Mouse (Mus musculus) MN1 (cell line): ENCODE results near the gene B4gat1.

Experiments used
- DNase-seq: peaks from one replicate; pipeline ENCODE4 v3.0.0-alpha.2; 2016; ENCODE audit warnings: low spot score

The B4gat1 gene

DNA sequence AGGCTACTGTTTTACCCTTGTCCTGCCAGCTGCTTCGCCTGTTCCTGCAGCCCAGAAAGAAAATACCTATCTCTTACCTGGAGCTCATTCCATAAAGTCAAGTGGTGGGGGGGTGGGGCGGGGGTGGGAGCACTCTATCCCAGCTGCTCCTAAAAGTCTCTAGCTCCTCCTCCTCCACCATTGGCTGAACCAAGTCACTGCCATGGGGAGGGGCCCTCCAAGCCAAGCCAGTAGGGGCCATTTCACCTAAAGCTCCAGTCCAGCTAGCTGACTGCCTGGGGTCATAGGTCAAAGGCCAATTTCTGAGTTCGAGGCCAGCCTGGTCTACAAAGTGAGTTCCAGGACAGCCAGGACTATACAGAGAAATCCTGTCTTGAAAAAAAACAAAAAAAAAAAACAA, 5.9 kb upstream of the B4gat1 start:
- no peak for DNase-seq

DNA sequence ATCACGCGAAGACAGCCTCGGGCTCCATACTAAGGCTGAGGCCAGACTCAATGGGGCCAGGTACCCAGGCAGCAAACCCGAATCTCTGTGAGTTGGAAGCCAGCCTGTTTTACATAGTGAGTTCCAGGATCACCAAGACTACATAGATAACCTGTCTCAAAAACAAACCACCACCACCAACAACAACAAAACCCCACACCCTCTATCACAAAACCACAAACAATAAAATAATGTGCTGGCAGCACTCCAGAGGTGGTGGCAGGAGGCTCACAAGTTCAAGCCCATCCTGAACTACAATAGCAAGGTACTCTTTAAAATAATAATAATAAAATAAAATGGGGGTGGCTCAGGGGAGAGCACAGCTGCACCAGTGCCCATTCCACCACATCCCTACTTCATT, 2.0 kb upstream of the B4gat1 start:
- no peak for DNase-seq

DNA sequence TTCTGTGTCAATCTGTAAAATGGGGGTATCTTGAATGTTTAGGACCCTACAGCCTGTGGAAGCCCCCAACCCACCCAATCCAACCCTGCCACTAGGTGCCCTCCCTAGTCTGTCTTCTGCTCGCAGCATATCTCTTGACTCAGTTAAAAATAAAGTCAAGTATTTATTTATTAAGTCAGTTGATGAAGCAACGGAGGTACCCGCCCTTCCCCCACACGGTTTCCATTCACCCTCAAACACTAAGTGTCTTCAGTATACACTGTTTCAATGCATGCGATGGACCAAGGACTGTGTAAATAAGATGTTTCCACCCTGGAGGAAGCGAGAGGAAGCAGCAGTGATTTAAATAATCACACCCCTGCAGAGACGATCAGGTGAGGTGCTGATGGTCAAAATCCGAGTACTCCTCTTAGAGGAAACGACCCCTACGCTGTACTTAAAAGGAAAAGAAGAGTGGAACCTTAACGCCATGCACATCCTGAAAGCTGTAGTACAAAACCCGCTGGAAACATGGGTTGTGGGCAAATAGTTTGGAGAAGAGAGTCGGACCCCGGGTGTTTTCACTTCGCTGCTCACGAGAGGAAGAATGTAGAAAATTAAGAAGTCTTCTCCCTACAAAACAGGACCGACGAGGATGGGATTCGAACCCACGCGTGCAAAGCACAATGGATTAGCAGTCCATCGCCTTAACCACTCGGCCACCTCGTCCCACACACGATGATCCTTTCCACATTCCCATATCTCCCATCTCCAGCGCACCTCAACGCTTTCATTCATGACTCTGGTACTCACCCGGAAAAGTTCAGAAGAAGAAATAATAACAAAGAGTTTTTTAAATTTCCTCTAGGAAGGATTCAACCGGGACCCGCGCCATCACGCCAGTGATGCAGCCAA, 701 bp upstream of the B4gat1 start:
- DNase-seq: peak; percentile 87

DNA sequence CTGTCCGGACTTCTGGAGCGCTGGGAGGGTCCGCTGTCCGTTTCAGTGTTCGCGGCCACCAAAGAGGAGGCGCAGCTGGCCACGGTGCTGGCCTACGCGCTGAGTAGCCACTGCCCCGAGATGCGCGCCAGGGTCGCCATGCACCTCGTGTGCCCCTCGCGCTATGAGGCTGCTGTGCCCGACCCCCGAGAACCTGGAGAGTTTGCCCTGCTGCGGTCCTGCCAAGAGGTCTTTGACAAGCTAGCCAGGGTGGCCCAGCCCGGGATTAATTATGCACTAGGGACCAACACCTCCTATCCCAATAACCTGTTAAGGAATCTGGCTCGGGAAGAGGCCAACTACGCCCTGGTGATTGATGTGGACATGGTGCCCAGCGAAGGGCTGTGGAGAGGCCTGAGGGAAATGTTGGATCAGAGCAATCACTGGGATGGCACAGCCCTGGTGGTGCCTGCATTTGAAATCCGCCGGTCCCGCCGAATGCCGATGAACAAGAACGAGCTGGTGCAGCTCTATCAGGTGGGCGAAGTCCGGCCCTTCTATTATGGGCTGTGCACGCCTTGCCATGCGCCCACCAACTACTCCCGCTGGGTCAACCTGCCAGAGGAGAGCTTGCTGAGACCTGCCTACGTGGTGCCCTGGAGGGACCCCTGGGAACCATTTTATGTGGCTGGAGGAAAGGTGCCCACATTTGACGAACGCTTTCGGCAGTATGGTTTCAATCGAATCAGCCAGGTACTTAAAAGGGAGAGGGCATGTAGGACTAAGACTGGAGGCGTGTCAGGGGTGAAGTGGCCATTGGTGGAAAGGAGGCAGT, 882 bp downstream of the B4gat1 start:
- peak; percentile 31 for DNase-seq

DNA sequence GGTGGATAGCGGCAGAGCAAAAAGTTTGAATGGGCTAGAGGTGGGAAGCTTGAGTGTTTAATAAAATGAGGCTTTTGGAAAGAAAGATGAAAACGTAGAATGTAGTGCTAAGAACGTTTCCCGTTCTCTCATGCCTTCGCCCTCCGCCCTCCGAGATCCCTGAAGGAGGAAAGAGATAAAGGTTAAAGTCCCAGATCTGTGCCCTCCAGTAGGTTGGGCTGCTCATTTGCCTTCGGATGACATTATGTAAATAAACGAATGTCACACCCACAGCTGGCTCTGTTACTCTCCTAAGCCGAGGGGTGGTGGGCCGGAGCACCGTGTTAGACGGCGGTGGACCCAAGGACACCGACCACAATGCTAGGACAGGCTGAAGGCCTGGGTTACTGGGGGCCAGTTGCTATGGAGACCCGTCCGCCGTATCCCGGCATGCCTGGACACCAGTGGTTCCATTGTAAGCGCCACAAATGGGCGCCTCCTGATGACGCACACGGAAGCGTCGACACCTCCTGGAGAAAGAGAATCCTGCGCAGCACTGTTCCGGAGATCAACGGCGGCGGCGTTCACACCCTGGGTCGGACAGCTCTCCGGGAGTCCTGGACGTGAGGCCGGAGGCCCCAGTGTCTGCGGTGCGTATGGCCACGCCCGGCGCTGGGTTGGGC, 2.4 kb downstream of the B4gat1 start, which contains the start of gene Brms1:
Gene Brms1, plus strand, starts transcription at position 493 of the 662 bp plus-strand sequence.
- DNase-seq: peak; percentile 95

DNA sequence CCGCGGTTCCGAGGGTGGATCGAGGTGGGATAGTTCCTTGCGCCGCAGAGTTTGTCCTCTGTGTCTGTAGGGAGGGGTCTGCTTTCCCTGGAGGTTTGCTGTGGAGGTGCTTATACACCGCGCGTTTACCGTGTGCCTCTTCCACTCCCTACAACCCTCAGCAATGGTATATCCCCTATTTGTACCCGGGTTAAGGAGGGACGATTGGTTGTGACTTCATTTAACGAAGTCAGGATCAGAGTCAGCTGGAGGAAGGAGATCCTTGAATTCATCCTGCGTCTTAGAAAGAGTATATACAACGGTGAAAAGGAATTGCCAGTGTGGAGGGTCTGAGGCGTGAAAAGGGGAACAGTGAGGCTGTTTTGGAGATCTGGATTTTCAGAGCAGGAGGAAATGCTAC, 3.0 kb downstream of the B4gat1 start:
- DNase-seq: no peak

DNA sequence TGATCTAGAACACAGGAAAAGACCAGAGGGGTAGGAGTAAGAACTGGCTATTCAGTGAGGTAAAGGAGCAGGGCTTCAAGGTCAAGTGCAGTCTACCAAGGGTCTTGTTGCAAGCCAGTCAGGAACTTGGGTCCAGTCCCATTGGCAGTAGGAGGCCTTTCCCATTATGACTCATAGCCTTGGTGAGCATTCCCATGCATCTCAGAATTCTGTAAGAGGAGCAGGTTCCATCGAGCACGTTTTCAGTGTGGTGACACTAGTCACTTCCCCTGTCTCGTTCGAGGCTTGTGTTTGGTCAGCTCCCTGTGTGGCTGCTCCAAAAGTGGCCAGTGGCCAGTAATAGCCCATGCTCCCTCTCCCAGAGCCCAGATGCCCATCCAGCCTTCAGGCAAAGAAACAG, 6.9 kb downstream of the B4gat1 start:
- DNase-seq: no peak

DNA sequence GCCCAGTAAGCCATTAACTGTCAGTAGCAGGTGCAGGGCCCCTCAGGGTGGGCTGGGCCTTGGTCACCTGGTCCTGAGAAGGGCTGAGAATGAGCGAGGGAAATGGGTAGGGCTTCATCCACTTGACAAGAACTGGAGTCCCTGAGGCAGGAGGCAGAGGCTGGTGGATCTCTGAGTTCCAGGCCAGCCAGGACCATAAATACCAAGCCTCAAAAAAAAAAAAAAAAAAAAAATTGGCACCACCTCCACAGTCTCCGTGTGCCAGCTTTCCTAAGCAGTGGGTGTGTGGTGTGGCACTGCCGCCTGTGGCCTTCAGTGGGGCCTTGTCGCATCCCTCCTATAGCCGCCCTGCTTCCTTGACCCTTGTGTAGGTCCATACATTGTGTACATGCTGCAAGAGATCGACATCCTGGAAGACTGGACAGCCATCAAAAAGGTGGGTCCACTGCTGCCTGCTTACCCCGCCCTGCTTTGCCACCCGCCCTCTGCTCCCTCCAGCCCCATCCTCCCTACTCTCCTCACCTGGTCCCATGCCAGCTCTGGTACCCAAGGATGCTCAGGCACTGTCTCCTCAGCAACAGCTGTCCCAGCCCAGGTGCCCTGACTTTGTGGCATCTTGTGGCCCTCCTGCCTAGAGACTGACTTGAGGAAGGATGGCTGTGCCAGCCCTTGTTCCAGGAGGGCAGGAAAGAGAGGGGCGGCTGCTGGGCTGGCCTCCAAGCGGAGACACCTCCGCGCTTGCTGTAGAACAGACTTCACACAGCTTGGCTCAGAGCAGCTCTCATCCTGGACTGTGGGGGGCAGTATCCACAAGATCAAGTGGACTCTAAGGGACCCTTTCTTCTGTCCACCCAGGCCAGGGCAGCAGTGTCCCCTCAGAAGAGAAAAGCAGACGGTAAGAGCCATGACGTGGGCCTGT, 9.8 kb downstream of the B4gat1 start:
- DNase-seq: no peak

DNA sequence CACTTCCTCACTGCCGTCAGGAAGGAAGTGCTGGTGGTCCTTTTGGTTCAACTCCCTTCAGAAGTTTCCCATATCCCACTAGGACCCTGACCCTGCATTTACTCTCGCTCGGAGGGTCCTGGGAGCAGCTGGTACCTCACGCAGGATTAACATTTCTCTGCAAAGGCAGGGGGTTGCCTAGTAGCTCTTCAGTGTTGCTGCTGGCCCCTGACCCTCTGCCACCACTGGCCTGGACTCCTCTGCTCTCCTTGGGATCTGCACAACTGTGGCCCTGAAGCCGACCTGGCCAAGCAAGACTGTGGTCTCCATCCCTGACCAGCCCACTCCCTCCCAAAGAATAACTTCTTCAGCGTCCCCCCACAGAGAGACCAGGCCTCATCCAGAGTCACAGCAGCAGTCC, 10.7 kb downstream of the B4gat1 start:
- DNase-seq: no peak

DNA sequence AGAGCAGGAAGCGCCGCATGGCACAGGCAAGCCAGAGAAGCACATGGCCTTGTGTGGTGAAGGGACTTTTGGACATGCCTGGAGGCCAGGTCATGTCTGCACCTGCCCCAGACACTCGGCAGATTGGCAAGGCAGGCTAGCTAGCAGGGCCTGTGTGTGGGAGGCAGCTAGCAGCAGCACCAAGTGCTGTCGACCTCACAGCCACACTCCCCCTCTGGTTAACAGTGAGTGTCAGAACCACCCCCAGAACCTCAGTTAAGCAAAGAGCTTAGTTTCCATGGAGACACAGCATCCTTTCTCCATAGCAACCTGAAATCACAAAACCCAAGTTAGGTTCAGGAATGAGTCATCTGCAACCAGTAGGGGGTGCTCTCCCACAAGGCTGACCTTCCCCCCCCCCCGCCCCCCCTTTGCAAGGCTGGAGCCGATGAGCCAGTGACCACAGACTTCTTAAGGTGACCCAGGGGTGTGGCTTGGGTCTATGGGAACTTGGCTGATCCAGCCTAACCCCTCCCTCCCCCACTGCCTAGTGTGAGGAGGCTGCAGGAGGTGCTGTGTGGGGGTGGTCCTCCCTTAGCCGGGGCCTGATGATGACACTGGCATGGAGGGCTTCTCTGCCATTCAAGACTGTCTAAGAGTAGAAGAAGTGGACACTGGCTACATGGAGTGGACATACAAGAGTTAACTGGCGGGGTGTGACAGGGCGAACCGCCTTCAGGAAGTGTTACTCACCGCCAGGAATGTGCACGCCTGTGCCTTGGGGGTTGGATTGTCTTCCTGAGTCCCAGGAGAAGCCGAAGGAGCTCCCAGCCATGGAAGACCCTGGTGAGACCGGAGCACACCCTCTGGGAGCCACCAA, 11.7 kb downstream of the B4gat1 start, which contains the start of gene Rin1:
Gene Rin1, plus strand, starts transcription at position 435 of the 859 bp plus-strand sequence.
- peak; percentile 89 for DNase-seq

DNA sequence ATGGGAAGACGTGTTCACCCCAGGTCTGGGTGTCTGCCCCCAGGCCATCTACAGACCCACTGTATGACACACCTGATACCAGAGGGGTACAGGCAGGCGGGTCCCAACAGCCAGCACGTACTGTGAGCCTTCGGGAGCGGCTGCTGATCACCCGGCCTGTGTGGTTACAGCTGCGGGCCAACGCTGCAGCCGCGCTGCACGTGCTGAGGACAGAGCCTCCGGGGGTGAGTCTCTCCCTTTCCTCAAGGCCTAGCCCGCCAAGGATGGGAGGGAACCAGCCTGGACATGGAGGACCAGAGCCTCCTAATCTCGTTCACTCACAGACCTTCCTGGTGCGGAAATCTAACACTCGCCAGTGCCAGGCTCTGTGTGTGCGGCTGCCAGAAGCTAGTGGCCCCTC, 12.4 kb downstream of the B4gat1 start:
- peak; percentile 61 for DNase-seq

DNA sequence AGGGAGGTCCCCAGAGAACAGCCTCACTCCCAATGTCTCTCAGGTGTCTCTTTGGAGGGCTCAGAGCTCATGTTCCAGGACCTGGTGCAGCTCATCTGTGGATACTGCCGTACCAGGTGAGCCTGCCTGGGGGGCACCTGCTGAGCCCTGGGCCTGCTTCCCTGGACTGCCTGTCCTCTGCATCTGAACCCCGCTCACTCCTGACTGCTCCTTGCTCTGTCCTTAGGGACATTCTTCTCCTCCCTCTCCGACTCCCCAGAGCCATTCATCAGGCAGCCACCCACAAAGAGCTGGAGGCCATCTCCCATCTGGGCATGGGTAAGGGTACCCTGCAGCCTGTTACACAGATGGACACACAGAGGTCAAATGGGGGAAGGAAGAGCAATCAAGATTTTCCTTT, 12.9 kb downstream of the B4gat1 start:
- DNase-seq: peak; percentile 23

DNA sequence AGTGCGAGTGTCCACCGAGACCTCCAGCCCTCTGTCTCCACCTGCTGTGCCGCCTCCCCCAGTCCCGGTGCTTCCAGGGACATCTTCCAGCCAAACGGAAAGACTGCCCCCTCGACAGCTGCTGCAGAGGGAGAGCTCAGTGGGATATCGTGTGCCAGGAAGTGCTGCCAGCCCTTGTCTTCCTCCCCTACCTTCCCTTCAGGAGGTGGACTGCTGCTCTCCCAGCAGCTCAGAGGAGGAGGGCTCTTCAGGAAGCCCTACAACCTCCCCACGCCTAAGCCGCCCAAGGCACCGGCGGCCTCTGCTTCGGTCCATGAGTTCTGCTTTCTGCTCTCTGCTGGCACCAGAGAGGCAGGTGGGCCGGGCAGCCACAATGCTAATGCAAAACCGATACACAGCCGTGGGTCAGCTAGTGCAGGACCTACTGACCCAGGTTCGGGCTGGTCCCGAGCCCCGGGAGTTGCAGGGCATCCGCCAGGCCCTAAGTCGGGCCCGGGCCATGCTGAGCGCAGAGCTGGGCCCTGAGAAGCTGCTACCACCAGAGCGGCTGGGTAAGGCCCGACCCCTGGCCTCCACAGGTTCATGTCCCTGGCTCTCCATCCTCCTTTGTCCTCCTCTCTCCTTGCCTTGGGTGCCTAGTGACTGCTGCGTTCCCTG, 13.7 kb downstream of the B4gat1 start:
- DNase-seq: no peak

DNA sequence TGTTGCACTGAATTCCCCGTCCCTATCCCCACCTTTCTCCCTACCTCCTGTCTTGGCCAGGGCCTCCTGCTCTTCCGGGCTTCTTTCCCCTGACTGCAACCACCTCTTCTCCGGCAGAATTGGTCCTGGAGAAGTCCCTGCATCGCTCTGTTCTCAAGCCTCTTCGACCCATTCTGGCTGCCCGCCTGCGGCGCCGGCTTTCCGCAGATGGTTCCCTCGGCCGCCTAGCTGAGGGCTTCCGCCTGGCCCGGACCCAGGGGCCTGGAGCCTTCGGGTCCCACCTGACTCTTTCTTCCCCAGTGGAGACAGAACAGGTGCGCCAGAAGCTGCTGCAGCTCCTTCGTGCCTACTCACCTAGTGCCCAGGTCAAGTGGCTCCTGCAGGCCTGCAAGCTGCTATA, 14.2 kb downstream of the B4gat1 start:
- DNase-seq: no peak

DNA sequence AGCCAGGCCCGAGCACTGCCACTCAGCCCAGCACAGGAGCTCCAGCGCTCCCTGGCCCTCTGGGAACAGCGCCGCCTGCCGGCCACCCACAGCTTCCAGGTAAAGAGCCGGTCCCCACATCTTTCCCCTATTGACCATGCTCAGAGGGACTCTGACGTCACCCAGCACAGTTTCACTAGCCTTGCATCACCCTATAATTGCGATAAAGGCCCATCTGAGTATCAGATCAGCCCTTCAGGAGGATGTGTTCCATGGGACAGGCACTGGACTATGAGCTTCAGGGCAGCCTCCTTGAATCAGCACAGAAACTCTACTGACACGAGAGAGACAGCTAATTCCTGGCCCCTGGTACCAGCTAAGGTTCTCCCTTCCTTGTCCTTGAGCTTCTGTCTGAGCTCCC, 15.3 kb downstream of the B4gat1 start:
- DNase-seq: peak; percentile 85

DNA sequence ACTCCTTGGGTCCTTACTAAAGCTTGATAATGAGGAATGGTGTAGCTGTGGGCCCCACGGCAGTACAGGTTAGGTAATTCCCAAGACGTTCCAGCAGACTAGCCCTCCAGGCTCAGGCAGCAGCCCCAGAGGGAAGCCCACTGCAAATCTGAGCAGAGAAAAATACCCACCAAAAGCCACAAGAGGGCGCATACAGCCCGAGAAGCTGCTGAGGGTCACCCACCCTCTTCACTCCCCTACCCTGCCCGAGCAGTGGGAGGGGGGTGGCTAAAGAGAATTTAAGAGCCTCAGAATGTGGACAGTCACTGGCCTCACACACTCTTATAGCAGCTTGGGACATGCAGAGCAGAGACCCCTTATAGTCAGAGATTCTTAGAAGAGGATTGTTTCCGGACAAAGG, 17.6 kb downstream of the B4gat1 start:
- DNase-seq: peak; percentile 68

DNA sequence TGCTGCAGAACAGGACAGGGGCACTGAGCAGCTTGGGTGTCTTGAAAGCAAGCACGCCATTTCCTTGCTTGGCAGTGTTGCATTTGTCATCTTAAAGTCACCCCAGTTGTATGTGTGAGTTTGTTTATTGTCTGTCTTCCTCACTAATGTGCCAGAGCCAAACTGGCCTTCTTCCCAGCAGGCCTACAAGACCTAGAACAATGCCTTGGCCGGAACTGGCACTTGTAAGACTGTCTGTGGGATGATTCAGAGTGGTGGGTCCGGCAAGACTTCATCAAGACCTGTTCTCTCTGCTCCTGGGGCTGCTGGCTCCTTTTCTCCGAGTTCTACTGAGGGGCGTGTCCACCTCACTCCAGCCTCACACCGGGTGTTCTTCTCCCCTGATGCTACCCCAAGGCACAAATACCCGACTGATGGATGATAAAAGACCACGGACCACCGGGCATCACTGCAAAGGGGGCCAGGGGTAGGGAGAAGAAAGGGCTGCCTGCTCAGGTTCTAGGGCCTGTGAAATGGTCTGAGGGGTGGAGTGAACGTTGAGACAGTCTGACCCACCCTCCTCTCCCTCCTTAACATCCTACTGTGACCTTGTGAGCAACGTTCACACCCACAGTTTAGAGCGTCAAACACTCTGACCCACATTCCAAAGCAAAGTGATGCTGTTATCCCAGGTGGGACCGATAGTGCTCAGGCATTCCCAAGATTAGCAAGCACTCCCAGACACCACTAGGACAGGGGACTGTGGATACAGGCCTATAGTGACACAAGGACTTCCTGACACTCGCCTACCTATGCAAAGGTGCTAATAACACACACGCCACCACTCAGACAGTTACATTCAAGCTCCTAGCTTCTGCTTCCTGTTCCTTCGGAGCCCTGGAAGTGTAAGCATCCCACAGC, 19.5 kb downstream of the B4gat1 start:
- peak; percentile 40 for DNase-seq
